Mouse (Mus musculus) midbrain, postnatal 0 days (tissue): ENCODE results near the gene Elk4. TPM values are rescaled to one million over a fixed set of nuclear protein-coding genes. Genes with fewer than 3 reads are reported as not detected.

Experiments used
- ATAC-seq: fragments of 200-750 bp; cut with Nextera tagmentation; 2 replicates; pipeline ENCODE4 v1.8.0; 2017; ENCODE audit warnings: moderate number of reproducible peaks, mild to moderate bottlenecking, moderate TSS enrichment, moderate library complexity; ENCODE audit not compliant: low FRiP score
- DNase-seq: peaks from one replicate; pipeline ENCODE4 v3.0.0-alpha.2; 2015; ENCODE audit warnings: low spot score
- H3K27ac ChIP-seq: fragments of 300-500 bp; sonication (generic); 2 replicates; pipeline ENCODE4 v1.5.1; 2014; ENCODE audit warnings: low read depth, mild to moderate bottlenecking, low read length, mixed read lengths
- H3K27me3 ChIP-seq: fragments of 300-500 bp; sonication (generic); 2 replicates; pipeline ENCODE4 v1.6.1; 2014; ENCODE audit warnings: low read length, control low read depth, mixed read lengths; ENCODE audit not compliant: insufficient read depth
- H3K36me3 ChIP-seq: fragments of 300-500 bp; sonication (generic); 2 replicates; pipeline ENCODE4 v1.6.1; 2014; ENCODE audit warnings: low read length, control low read depth, mixed read lengths; ENCODE audit not compliant: insufficient read depth
- H3K4me1 ChIP-seq: fragments of 300-500 bp; sonication (generic); 2 replicates; pipeline ENCODE4 v1.6.1; 2014; ENCODE audit warnings: mild to moderate bottlenecking, control low read depth, antibody characterized with exemption, low read length, mixed read lengths; ENCODE audit not compliant: insufficient read depth
- H3K4me2 ChIP-seq: fragments of 300-500 bp; sonication (generic); 2 replicates; pipeline ENCODE4 v1.6.1; 2014; ENCODE audit warnings: low read depth, mild to moderate bottlenecking, low read length, mixed read lengths; ENCODE audit not compliant: poor library complexity, severe bottlenecking
- H3K4me3 ChIP-seq: fragments of 300-500 bp; sonication (generic); 2 replicates; pipeline ENCODE4 v1.5.1; 2014; ENCODE audit warnings: low read depth, mild to moderate bottlenecking, low read length, moderate library complexity
- H3K9ac ChIP-seq: fragments of 300-500 bp; sonication (generic); replicated peaks from 2 replicates; pipeline ENCODE4 v1.6.1; 2014; ENCODE audit warnings: mild to moderate bottlenecking, low read length, moderate library complexity, mixed read lengths; ENCODE audit not compliant: poor library complexity, severe bottlenecking
- H3K9me3 ChIP-seq: fragments of 300-500 bp; sonication (generic); 2 replicates; pipeline ENCODE4 v1.6.1; 2016; ENCODE audit warnings: low read length, control low read depth
- CTCF ChIP-seq: IDR thresholded peaks from 2 replicates; pipeline ENCODE4 v1.5.1; 2016; ENCODE audit warnings: antibody characterized with exemption, mild to moderate bottlenecking
- WGBS: fragments of 180-500 bp; shearing (Covaris S2); extraction: QIAGEN DNeasy Blood & Tissue Kit; methylation state at CpG from one replicate; pipeline ENCODE4 v1.1.7; 2014; 5-methylcytosine and 5-hydroxymethylcytosine counted together
- polyA plus RNA-seq: library from polyadenylated mRNA; unstranded; fragments of >200 nt; fragmentation: Nextera tagmentation; extraction: Ambion mirVana; gene quantifications from 2 replicates; pipeline ENCODE4 v1.2.1, GENCODE M21; 2015
- total RNA-seq: library from RNA; depleted of rRNA; stranded (reverse); fragments of >200 nt; gene quantifications from 2 replicates; pipeline ENCODE4 v1.2.3, GENCODE M21; 2014

Gene Elk4
- total and polyA plus RNA-seq, 2 experiments from 2014 or later = 8.1 to 17.6 TPM

- ATAC-seq = no peak
- no peak for TF ChIP-seq CTCF
- Histone ChIP-seq H3K4me1 (no peaks in the 10 kb centered on the region), H3K4me3 (no peak overlapping the region), H3K27ac (no peak overlapping the region), H3K27me3 (no peaks in the 10 kb centered on the region; the same call in 1 of the 2 replicates), H3K4me2 (no peak overlapping the region), H3K9ac (no peak overlapping the region), H3K9me3 (no peaks in the 10 kb centered on the region), H3K36me3 (no peaks in the 10 kb centered on the region)
- DNase-seq = no peak
- 39% methylated on average over 5 of the region's 5 CpGs for WGBS
Measured at GRCm38 (mm10) chr1:131970322-131970660, 37.1 kb upstream of the Elk4 start.

- H3K27me3 ChIP-seq = no peaks in the 10 kb centered on the region; the same call in 1 of the 2 replicates
- TF ChIP-seq CTCF = no peak
- H3K9ac ChIP-seq = no peak overlapping the region
- H3K9me3 ChIP-seq = no peaks in the 10 kb centered on the region
- no peak for DNase-seq
- H3K4me3 ChIP-seq = no peak overlapping the region
- no peaks in the 10 kb centered on the region for H3K4me1 ChIP-seq
- 10% methylated on average over 15 of the region's 16 CpGs for WGBS
- H3K4me2 ChIP-seq = no peak overlapping the region
- no peak overlapping the region for H3K27ac ChIP-seq
- ATAC-seq = no peak
- H3K36me3 ChIP-seq = no peaks in the 10 kb centered on the region
Measured at GRCm38 (mm10) chr1:131970661-131971520, 36.5 kb upstream of the Elk4 start.

- WGBS = 18% methylated on average over 15 of the region's 15 CpGs
- DNase-seq (no peak), ATAC-seq (no peak)
Measured at GRCm38 (mm10) chr1:131971771-131972497, 35.5 kb upstream of the Elk4 start.

GRCm38 (mm10) chr1:131972498-131973334 lies 34.7 kb upstream of the Elk4 start:
- TF ChIP-seq CTCF = no peak
- no peak overlapping the region for H3K27ac ChIP-seq
- DNase-seq = no peak
- H3K4me1 ChIP-seq = no peaks in the 10 kb centered on the region
- WGBS = 27% methylated on average over 13 of the region's 13 CpGs
- no peaks in the 10 kb centered on the region for H3K36me3 ChIP-seq
- H3K27me3 ChIP-seq = no peaks in the 10 kb centered on the region; the same call in 1 of the 2 replicates
- H3K9me3 ChIP-seq = no peaks in the 10 kb centered on the region
- no peak overlapping the region for H3K4me2 ChIP-seq
- no peak overlapping the region for H3K4me3 ChIP-seq
- H3K9ac ChIP-seq = no peak overlapping the region
- no peak for ATAC-seq

More at GRCm38 (mm10) chr1:131971771-131972497, 35.5 kb upstream of the Elk4 start:
- no peak for TF ChIP-seq CTCF
- H3K27ac ChIP-seq = no peak overlapping the region
- H3K9ac ChIP-seq = no peak overlapping the region
- no peak overlapping the region for H3K4me3 ChIP-seq
- no peaks in the 10 kb centered on the region for H3K36me3 ChIP-seq
- H3K4me2 ChIP-seq = no peak overlapping the region
- H3K27me3 ChIP-seq = no peaks in the 10 kb centered on the region; the same call in 1 of the 2 replicates
- H3K4me1 ChIP-seq = no peaks in the 10 kb centered on the region
- no peaks in the 10 kb centered on the region for H3K9me3 ChIP-seq

- ATAC-seq = no peak
- Histone ChIP-seq H3K4me3 (no peak overlapping the region), H3K9me3 (no peaks in the 10 kb centered on the region), H3K27me3 (no peaks in the 10 kb centered on the region; the same call in 1 of the 2 replicates), H3K9ac (no peak overlapping the region), H3K36me3 (no peaks in the 10 kb centered on the region), H3K4me1 (no peaks in the 10 kb centered on the region), H3K4me2 (no peak overlapping the region), H3K27ac (no peak overlapping the region)
- no peak for DNase-seq
- no peak for TF ChIP-seq CTCF
- 80% methylated on average over 6 of the region's 6 CpGs for WGBS
Measured at GRCm38 (mm10) chr1:131973991-131974390, 33.4 kb upstream of the Elk4 start.
